ENCODE assay signal across 8 mouse cellular contexts in the genomic region with DNA sequence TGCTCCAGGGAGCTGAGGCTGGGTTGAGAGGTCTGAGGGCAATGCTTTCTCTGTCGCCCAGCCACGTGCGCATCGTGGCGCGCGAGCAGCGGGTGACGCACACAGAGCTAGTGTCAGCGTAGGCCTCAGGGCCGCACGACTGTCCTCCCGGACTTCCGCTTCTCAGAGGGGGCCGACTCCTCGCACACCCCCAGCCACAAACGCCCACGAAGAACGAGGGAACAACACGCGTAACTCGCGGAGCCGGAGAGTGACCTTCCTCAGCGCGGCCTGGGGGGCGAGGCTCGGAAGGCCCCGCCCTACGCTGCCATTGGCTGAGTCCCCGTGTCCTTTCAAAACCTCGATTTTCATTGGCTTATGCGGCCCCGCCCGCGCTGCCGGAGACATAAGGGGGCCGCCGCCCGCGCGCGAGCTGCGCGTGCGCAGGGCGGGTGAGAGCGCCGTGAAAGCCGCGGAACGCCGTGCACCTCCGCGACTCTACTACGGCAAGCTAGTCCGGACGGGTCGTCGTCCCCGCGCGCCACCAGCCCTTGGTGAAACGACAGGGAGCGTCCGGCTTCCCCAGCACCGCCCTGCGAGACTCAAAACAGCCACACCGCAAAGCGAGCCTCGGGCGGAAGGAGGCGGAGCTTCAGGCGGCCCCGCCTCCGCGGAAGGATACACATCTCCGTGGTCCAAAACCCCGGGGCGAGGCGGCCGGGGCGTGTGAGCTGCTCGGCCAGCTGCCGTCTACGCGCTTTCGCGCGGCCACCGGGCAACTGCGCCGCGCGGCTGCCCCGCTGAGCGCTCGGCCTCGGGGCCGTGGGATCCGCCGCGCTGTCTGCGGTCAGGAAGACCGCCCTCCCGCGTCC. TPM values are rescaled to one million over a fixed set of nuclear protein-coding genes. Genes with fewer than 3 reads are reported as not detected.
DNase-seq lines count a peak whose midpoint lies in the region; ATAC-seq and TF ChIP-seq lines count a peak whose summit lies in the region.

TSS of gene Pim3 (plus strand) at position 415 of the 851 bp plus-strand sequence.

- H3K27ac ChIP-seq in bone marrow macrophage, adult 2 months (ENCODE audit: insufficient read depth, low read depth, low read length), result peak within 1 kb of the TSS; percentile 97
- peak within 1 kb of the TSS; percentile 96 for H3K27ac ChIP-seq in embryonic fibroblast, embryonic 13.5 days (ENCODE audit: insufficient read depth, low read length)
- H3K27ac ChIP-seq in heart, embryonic 10.5 days, result peak within 1 kb of the TSS; percentile 97
- peak within 1 kb of the TSS; percentile 93 for H3K27ac ChIP-seq in kidney, embryonic 15.5 days

- TF ChIP-seq POLR2A in bone marrow macrophage, adult 2 months (IDR thresholded peaks at IDR 0.05; ENCODE audit: borderline replicate concordance, low read depth, low read length), result peak; percentile 72; the same call in 1 of the 2 replicates
- TF ChIP-seq POLR2A in embryonic fibroblast, embryonic 13.5 days (IDR thresholded peaks at IDR 0.05; ENCODE audit: low read depth, low read length), result peak; percentile 92

- H3K36me3 ChIP-seq in heart, embryonic 10.5 days, result peaks cover 34% of the 10 kb centered on the region
- H3K36me3 ChIP-seq in kidney, embryonic 15.5 days, result peaks cover 28% of the 10 kb centered on the region

- no peak for TF ChIP-seq CTCF in bone marrow macrophage, adult 2 months (IDR thresholded peaks at IDR 0.05; ENCODE audit: low read depth, low read length)
- no peak for TF ChIP-seq CTCF in embryonic fibroblast, embryonic 13.5 days (IDR thresholded peaks at IDR 0.05; ENCODE audit: borderline replicate concordance, insufficient read depth, low read length)

- WGBS in heart, embryonic 10.5 days, result under 1% methylated on average over 107 of the region's 107 CpGs
- under 1% methylated on average over 107 of the region's 107 CpGs for WGBS in kidney, embryonic 15.5 days

- H3K27me3 ChIP-seq in heart, embryonic 10.5 days (ENCODE audit: insufficient read depth, poor library complexity, severe bottlenecking), result no peaks in the 10 kb centered on the region
- no peaks in the 10 kb centered on the region for H3K27me3 ChIP-seq in kidney, embryonic 15.5 days

- H3K4me2 ChIP-seq in kidney, embryonic 15.5 days, result peak within 1 kb of the TSS; percentile 86

- H3K4me3 ChIP-seq in bone marrow macrophage, adult 2 months (ENCODE audit: insufficient read depth, low read length), result peak within 1 kb of the TSS; percentile 97
- peak within 1 kb of the TSS; percentile 58 for H3K4me3 ChIP-seq in embryonic fibroblast, embryonic 13.5 days (ENCODE audit: insufficient read depth, low read length)
- peak within 1 kb of the TSS; percentile 95 for H3K4me3 ChIP-seq in heart, embryonic 10.5 days
- peak within 1 kb of the TSS; percentile 86 for H3K4me3 ChIP-seq in kidney, embryonic 15.5 days (replicated peaks)

- no peaks in the 10 kb centered on the region for H3K9me3 ChIP-seq in heart, embryonic 10.5 days
- no peaks in the 10 kb centered on the region for H3K9me3 ChIP-seq in kidney, embryonic 15.5 days (replicated peaks)

- peak within 1 kb of the TSS; percentile 84 for H3K9ac ChIP-seq in kidney, embryonic 15.5 days

- ATAC-seq in kidney, embryonic 15.5 days (replicated peaks; ENCODE audit: low FRiP score), result peak; percentile 87
- ATAC-seq in monocyte, adult 5-6 weeks (replicated peaks; ENCODE audit: insufficient number of reproducible peaks, low FRiP score, low TSS enrichment, poor library complexity, severe bottlenecking), result peak; percentile 84

- peak; percentile 99 for DNase-seq in A20 (ENCODE audit: low read depth, low spot score)
- DNase-seq in heart, embryonic 10.5 days (ENCODE audit: low spot score), result peak; percentile 98
- peak; percentile 93 for DNase-seq in liver
- peak; percentile 90 to 96 for DNase-seq in spleen, postnatal 4 days (ENCODE audit: low spot score in 2 of 2)

- peaks cover 21% of the 10 kb centered on the region for H3K4me1 ChIP-seq in bone marrow macrophage, adult 2 months (ENCODE audit: control insufficient read depth, insufficient read depth, low read length)
- peaks cover 19% of the 10 kb centered on the region for H3K4me1 ChIP-seq in embryonic fibroblast, embryonic 13.5 days (ENCODE audit: control insufficient read depth, insufficient read depth, low read length)
- H3K4me1 ChIP-seq in heart, embryonic 10.5 days, result peaks cover 72% of the 10 kb centered on the region
- peaks cover 37% of the 10 kb centered on the region for H3K4me1 ChIP-seq in kidney, embryonic 15.5 days

RNA-seq across cellular contexts. Expression of gene Pim3, which starts in this region (rescaled TPM):
- 9.2 and 9.9 TPM in 2 replicates for polyA plus RNA-seq in bone marrow macrophage, adult 2 months (2012; ENCODE audit: insufficient read depth, insufficient read length, missing spikeins)
- 9.6 and 11.6 TPM in 2 replicates for polyA plus RNA-seq in embryonic fibroblast, embryonic 13.5 days (2011; ENCODE audit: insufficient read length, low read depth, missing spikeins)
- 68.1 and 73.7 TPM in 2 replicates for polyA plus RNA-seq in heart, embryonic 10.5 days (2016; fragmentation: Nextera tagmentation; extraction: Ambion mirVana)
- 50.4 and 54.6 TPM in 2 replicates for polyA plus RNA-seq in kidney, embryonic 15.5 days (2015; fragmentation: Nextera tagmentation; extraction: Ambion mirVana)
- total RNA-seq in monocyte, adult 5-6 weeks (2017), result 31.1 to 42.4 TPM (median 34.9 TPM) in 3 replicates

Comparison
In these comparisons a context has a peak if more than half of its experiments do, and no peak if none do; other contexts are left out.
1. Peak in every context shown above with its lines: DNase-seq, ATAC-seq, H3K4me3 ChIP-seq and H3K27ac ChIP-seq.